Mouse (Mus musculus) CH12.LX (cell line): ENCODE data around the gene Mief2. TPM values are rescaled to one million over a fixed set of nuclear protein-coding genes. Genes with fewer than 3 reads are reported as not detected.
A peak's percentile ranks its signal among the peaks of the same experiment; 100 is the strongest.

Experiments
- DNase-seq: peaks from one replicate; pipeline ENCODE4 v3.0.0-alpha.2; 2013; ENCODE audit errors: extremely low read depth
- H3K27ac ChIP-seq: 2 replicates; pipeline ENCODE4 v1.5.1; 2012; ENCODE audit warnings: low read depth, mild to moderate bottlenecking, control low read depth, moderate library complexity; ENCODE audit not compliant: insufficient read depth
- H3K27me3 ChIP-seq: replicated peaks from 2 replicates; pipeline ENCODE3; 2012; ENCODE audit warnings: inconsistent platforms
- H3K36me3 ChIP-seq, 2 experiments: replicated peaks in 1 of 2; 2 replicates each; pipeline versions ENCODE3 to v1.6.1; 2012; ENCODE audit warnings: inconsistent platforms in 1 of 2, low read length in 1 of 2, mild to moderate bottlenecking in 1 of 2, mixed read lengths in 1 of 2, moderate library complexity in 1 of 2; ENCODE audit not compliant: control insufficient read depth in 1 of 2, insufficient read depth in 1 of 2
- H3K4me1 ChIP-seq, 2 experiments: 2 replicates each; pipeline ENCODE4 v1.6.1; 2012; ENCODE audit warnings: inconsistent platforms in 1 of 2, moderate library complexity in 1 of 2; ENCODE audit not compliant: insufficient read depth in 2 of 2, control insufficient read depth in 1 of 2
- H3K4me2 ChIP-seq: 2 replicates; pipeline ENCODE4 v1.6.1; 2012; ENCODE audit warnings: low read depth, mild to moderate bottlenecking, control low read depth; ENCODE audit not compliant: poor library complexity, insufficient read depth, severe bottlenecking
- H3K4me3 ChIP-seq, 3 experiments: fragments of 150-350 bp in 1 of 3; sonication (generic) in 1 of 3; replicated peaks in 1 of 3; 2 replicates each; pipeline versions ENCODE3 to v1.5.1; 2011 to 2012; ENCODE audit warnings: low read depth in 2 of 3, low read length in 2 of 3, mild to moderate bottlenecking in 2 of 3, moderate library complexity in 2 of 3, control low read depth in 1 of 3, improper control_type of control experiment in 1 of 3, inconsistent platforms in 1 of 3, mixed read lengths in 1 of 3; ENCODE audit not compliant: poor library complexity in 1 of 3
- H3K79me2 ChIP-seq: replicated peaks from 2 replicates; pipeline ENCODE4 v1.6.1; 2012; ENCODE audit warnings: mild to moderate bottlenecking, moderate library complexity; ENCODE audit not compliant: control insufficient read depth, poor library complexity, insufficient read depth, severe bottlenecking; ENCODE audit errors: extremely low read depth
- H3K9ac ChIP-seq: 2 replicates; pipeline ENCODE4 v1.6.1; 2012; ENCODE audit warnings: low read depth, mild to moderate bottlenecking, control low read depth, moderate library complexity; ENCODE audit not compliant: insufficient read depth
- H3K9me3 ChIP-seq: replicated peaks from 2 replicates; pipeline ENCODE3; 2012; ENCODE audit warnings: low read length, inconsistent platforms, mixed read lengths
- BHLHE40 ChIP-seq: IDR thresholded peaks from 2 replicates; pipeline ENCODE4 v1.6.1; 2011; ENCODE audit warnings: mild to moderate bottlenecking, low read depth, low read length, improper control_type of control experiment
- CHD1 ChIP-seq: IDR thresholded peaks from 2 replicates; pipeline ENCODE4 v1.6.1; 2012; ENCODE audit warnings: low read depth, low read length, improper control_type of control experiment, inconsistent platforms
- CHD2 ChIP-seq: IDR thresholded peaks from 2 replicates; pipeline ENCODE4 v1.6.1; 2011; ENCODE audit warnings: low read length, improper control_type of control experiment
- CTCF ChIP-seq, 2 experiments: IDR thresholded peaks in 1 of 2; conservative IDR thresholded peaks in 1 of 2; 2 replicates each; pipeline ENCODE4 v1.5.1; 2011 to 2012; ENCODE audit warnings: low read depth in 2 of 2, low read length in 2 of 2, improper control_type of control experiment in 1 of 2, inconsistent platforms in 1 of 2, mild to moderate bottlenecking in 1 of 2, moderate library complexity in 1 of 2
- E2F4 ChIP-seq: IDR thresholded peaks from 2 replicates; pipeline ENCODE4 v1.6.1; 2011; ENCODE audit warnings: low read depth, low read length, improper control_type of control experiment; ENCODE audit not compliant: insufficient replicate concordance
- ELF1 ChIP-seq: IDR thresholded peaks from 2 replicates; pipeline ENCODE4 v1.6.1; 2014; ENCODE audit warnings: low read depth, mild to moderate bottlenecking, inconsistent platforms, low read length, improper control_type of control experiment
- EP300 ChIP-seq: IDR thresholded peaks from 2 replicates; pipeline ENCODE4 v1.6.1; 2011; ENCODE audit warnings: low read length, improper control_type of control experiment
- ETS1 ChIP-seq: conservative IDR thresholded peaks from 2 replicates; pipeline ENCODE4 v1.6.1; 2012; ENCODE audit warnings: low read depth, mild to moderate bottlenecking, inconsistent platforms, low read length, improper control_type of control experiment, moderate library complexity
- GABPA ChIP-seq: IDR thresholded peaks from 2 replicates; pipeline ENCODE4 v1.6.1; 2012; ENCODE audit warnings: low read depth, low read length, improper control_type of control experiment, inconsistent platforms; ENCODE audit not compliant: insufficient replicate concordance
- HCFC1 ChIP-seq: IDR thresholded peaks from 2 replicates; pipeline ENCODE4 v1.6.1; 2012; ENCODE audit warnings: low read depth, mild to moderate bottlenecking, inconsistent platforms, low read length, improper control_type of control experiment
- IRF4 ChIP-seq: IDR thresholded peaks from 2 replicates; pipeline ENCODE4 v1.6.1; 2014; ENCODE audit warnings: low read depth, mild to moderate bottlenecking, inconsistent platforms, low read length, improper control_type of control experiment
- JUN ChIP-seq: IDR thresholded peaks from 2 replicates; pipeline ENCODE4 v1.6.1; 2011; ENCODE audit warnings: low read depth, mild to moderate bottlenecking, low read length, improper control_type of control experiment, moderate library complexity; ENCODE audit not compliant: insufficient read depth
- JUND ChIP-seq: conservative IDR thresholded peaks from 2 replicates; pipeline ENCODE4 v1.6.1; 2011; ENCODE audit warnings: low read depth, low read length, improper control_type of control experiment
- KAT2A ChIP-seq: IDR thresholded peaks from 2 replicates; pipeline ENCODE4 v1.6.1; 2012; ENCODE audit warnings: low read length, improper control_type of control experiment, inconsistent platforms; ENCODE audit not compliant: insufficient replicate concordance
- MAFK ChIP-seq: IDR thresholded peaks from 2 replicates; pipeline ENCODE4 v1.6.1; 2011; ENCODE audit warnings: low read length, improper control_type of control experiment; ENCODE audit not compliant: insufficient replicate concordance
- MAX ChIP-seq: IDR thresholded peaks from 2 replicates; pipeline ENCODE4 v1.6.1; 2011; ENCODE audit warnings: low read length, improper control_type of control experiment
- MAZ ChIP-seq: IDR thresholded peaks from 2 replicates; pipeline ENCODE4 v1.6.1; 2012; ENCODE audit warnings: low read depth, mild to moderate bottlenecking, inconsistent platforms, low read length, improper control_type of control experiment, moderate library complexity
- MEF2A ChIP-seq: IDR thresholded peaks from 2 replicates; pipeline ENCODE4 v1.6.1; 2014; ENCODE audit warnings: low read depth, mild to moderate bottlenecking, inconsistent platforms, low read length, improper control_type of control experiment, borderline replicate concordance
- MXI1 ChIP-seq: IDR thresholded peaks from 2 replicates; pipeline ENCODE4 v1.6.1; 2011; ENCODE audit warnings: mild to moderate bottlenecking, low read depth, low read length, improper control_type of control experiment
- MYC ChIP-seq: IDR thresholded peaks from 2 replicates; pipeline ENCODE4 v1.6.1; 2011; ENCODE audit warnings: low read depth, mild to moderate bottlenecking, improper control_type of control experiment, low read length
- NELFE ChIP-seq: IDR thresholded peaks from 2 replicates; pipeline ENCODE4 v1.6.1; 2011; ENCODE audit warnings: low read depth, low read length, improper control_type of control experiment
- NRF1 ChIP-seq: IDR thresholded peaks from 2 replicates; pipeline ENCODE4 v1.6.1; 2014; ENCODE audit warnings: low read depth, mild to moderate bottlenecking, inconsistent platforms, low read length, improper control_type of control experiment, moderate library complexity
- PAX5 ChIP-seq: IDR thresholded peaks from 2 replicates; pipeline ENCODE4 v1.6.1; 2012; ENCODE audit warnings: low read length, inconsistent platforms, mixed read lengths
- POLR2A ChIP-seq: IDR thresholded peaks from 2 replicates; pipeline ENCODE4 v1.6.1; 2011; ENCODE audit warnings: low read depth, mild to moderate bottlenecking, improper control_type of control experiment, low read length
- POLR2AphosphoS2 ChIP-seq: IDR thresholded peaks from 2 replicates; pipeline ENCODE4 v1.6.1; 2011; ENCODE audit warnings: low read depth, low read length, improper control_type of control experiment
- RAD21 ChIP-seq: IDR thresholded peaks from 2 replicates; pipeline ENCODE4 v1.6.1; 2011; ENCODE audit warnings: low read depth, mild to moderate bottlenecking, low read length, improper control_type of control experiment, moderate library complexity
- RCOR1 ChIP-seq: conservative IDR thresholded peaks from 2 replicates; pipeline ENCODE4 v1.6.1; 2012; ENCODE audit warnings: low read depth, mild to moderate bottlenecking, inconsistent platforms, low read length, improper control_type of control experiment
- SIN3A ChIP-seq: IDR thresholded peaks from 2 replicates; pipeline ENCODE4 v1.6.1; 2012; ENCODE audit warnings: low read length, improper control_type of control experiment, inconsistent platforms
- SMC3 ChIP-seq: IDR thresholded peaks from 2 replicates; pipeline ENCODE4 v1.6.1; 2011; ENCODE audit warnings: low read depth, low read length, improper control_type of control experiment
- TBP ChIP-seq: conservative IDR thresholded peaks from 2 replicates; pipeline ENCODE4 v1.6.1; 2011; ENCODE audit warnings: low read depth, low read length, improper control_type of control experiment
- TCF12 ChIP-seq: IDR thresholded peaks from 2 replicates; pipeline ENCODE4 v1.6.1; 2014; ENCODE audit warnings: low read depth, mild to moderate bottlenecking, inconsistent platforms, low read length, improper control_type of control experiment
- UBTF ChIP-seq: IDR thresholded peaks from 2 replicates; pipeline ENCODE4 v1.6.1; 2012; ENCODE audit warnings: low read depth, mild to moderate bottlenecking, inconsistent platforms, low read length, improper control_type of control experiment, moderate library complexity
- USF1 ChIP-seq: IDR thresholded peaks from 2 replicates; pipeline ENCODE4 v1.6.1; 2014; ENCODE audit warnings: low read depth, mild to moderate bottlenecking, inconsistent platforms, low read length, improper control_type of control experiment
- USF2 ChIP-seq: conservative IDR thresholded peaks from 2 replicates; pipeline ENCODE4 v1.6.1; 2011; ENCODE audit warnings: low read depth, low read length, improper control_type of control experiment
- ZC3H11A ChIP-seq: IDR thresholded peaks from 2 replicates; pipeline ENCODE4 v1.6.1; 2012; ENCODE audit warnings: low read depth, mild to moderate bottlenecking, inconsistent platforms, low read length, improper control_type of control experiment
- ZKSCAN1 ChIP-seq: IDR thresholded peaks from 2 replicates; pipeline ENCODE4 v1.6.1; 2012; ENCODE audit warnings: low read depth, inconsistent platforms, low read length, improper control_type of control experiment, borderline replicate concordance
- ZMIZ1 ChIP-seq: IDR thresholded peaks from 2 replicates; pipeline ENCODE4 v1.6.1; 2012; ENCODE audit warnings: low read depth, mild to moderate bottlenecking, inconsistent platforms, low read length, improper control_type of control experiment
- ZNF384 ChIP-seq: IDR thresholded peaks from 2 replicates; pipeline ENCODE4 v1.6.1; 2012; ENCODE audit warnings: low read depth, low read length, improper control_type of control experiment, inconsistent platforms
- dilution Hi-C: fragments of 300-500 bp; cut with MboI; formaldehyde crosslinking; loops from 2 replicates; pipeline ENCODE4 v1.14.3; 2020; ENCODE audit warnings: low sequenced_read_pairs; ENCODE audit not compliant: extremely low pct_unique_long_range_greater_than_20kb, extremely low pct_ligation_motif_present
- in situ Hi-C: fragments of 300-500 bp; cut with MboI; formaldehyde crosslinking; loops from 3 replicates; pipeline ENCODE4 v1.14.3; 2019; ENCODE audit warnings: low sequenced_read_pairs, low pct_ligation_motif_present, low pct_unique_long_range_greater_than_20kb, mixed read lengths
- polyA plus RNA-seq: library from polyadenylated mRNA; unstranded; fragments of >175 nt; gene quantifications from 2 replicates; pipeline ENCODE4 v1.2.1, GENCODE M21; 2012; ENCODE audit warnings: low read depth; ENCODE audit not compliant: insufficient read length
- total RNA-seq, 2 experiments: library from RNA; depleted of rRNA; stranded (reverse); fragments of 300-350 nt in 1 of 2; fragments of >200 nt in 1 of 2; gene quantifications; 2 replicates each; pipeline ENCODE4 v1.2.3; 2012 to 2014

Mief2 gene
- total RNA-seq (2012; rRNA removed) (12.7 and 16.3 TPM in 2 replicates), total RNA-seq (2014; rRNA removed) (6.8 and 7.2 TPM in 2 replicates), polyA plus RNA-seq (9.9 and 10.9 TPM in 2 replicates)

GRCm38 (mm10) chr11:60728260-60728761, at the start of gene Mief2:
TSS of gene Mief2 (plus strand) at chr11:60728398.
- H3K27ac ChIP-seq, result peak within 1 kb of the TSS; percentile 79
- dilution Hi-C loops (no loop called here), in situ Hi-C loops (no loop called here)
- TF ChIP-seq CHD2 (peak; percentile 86), UBTF (peak; percentile 57; the same call in 1 of the 2 replicates), PAX5 (no peak), KAT2A (no peak), ETS1 (no peak), EP300 (no peak), CTCF (conservative IDR thresholded peaks at IDR 0.05 in 1 of 2, IDR thresholded peaks at IDR 0.05 in 1 of 2; ENCODE audit: low read depth in 2 of 2, low read length in 2 of 2) (no peak), NELFE (no peak; the same call in 1 of the 2 replicates), E2F4 (no peak), SIN3A (peak; percentile 74), MAX (peak; percentile 98), MAFK (no peak), USF1 (peak; percentile 95), MAZ (no peak; the same call in 1 of the 2 replicates), USF2 (peak; percentile 93), ZC3H11A (no peak), RAD21 (no peak), IRF4 (no peak; the same call in 1 of the 2 replicates), GABPA (no peak), JUND (no peak), TCF12 (peak; percentile 8; the same call in 1 of the 2 replicates), ELF1 (peak; percentile 77), BHLHE40 (peak; percentile 96), JUN (no peak), MXI1 (peak; percentile 91), RCOR1 (no peak), ZNF384 (no peak), MEF2A (no peak; the same call in none of the 2 replicates), POLR2A (peak; percentile 82), ZKSCAN1 (no peak), SMC3 (no peak), POLR2AphosphoS2 (no peak; the same call in 1 of the 2 replicates), CHD1 (no peak), TBP (0 out of 2 replicates have a peak, but pooled peaks have one; percentile 38), HCFC1 (peak; percentile 76), MYC (peak; percentile 63; the same call in 1 of the 2 replicates), ZMIZ1 (no peak), NRF1 (peak; percentile 80)
- H3K9ac ChIP-seq, result peak within 1 kb of the TSS; percentile 83
- no peaks in the 10 kb centered on the region for H3K9me3 ChIP-seq
- H3K4me1 ChIP-seq, result peaks cover 17 to 54% of the 10 kb centered on the region in 2 experiments
- H3K4me3 ChIP-seq, result peak within 1 kb of the TSS; percentile 57 to 96 (median 93)
- peaks cover 6% of the 10 kb centered on the region; the same call in 1 of the 2 replicates for H3K79me2 ChIP-seq
- H3K36me3 ChIP-seq, result peaks cover 39 to 53% of the 10 kb centered on the region in 2 experiments
- DNase-seq, result peak; percentile 98
- H3K4me2 ChIP-seq, result peak within 1 kb of the TSS; percentile 83
- H3K27me3 ChIP-seq, result no peaks in the 10 kb centered on the region
